Mouse (Mus musculus) liver, embryonic 14.5 days (tissue): ENCODE results near the gene Ccdc71. TPM values are rescaled to one million over a fixed set of nuclear protein-coding genes. Genes with fewer than 3 reads are reported as not detected.

ENCODE experiments used
- ATAC-seq: fragments of 200-750 bp; cut with Nextera tagmentation; 2 replicates; pipeline ENCODE4 v1.8.0; 2017; ENCODE audit warnings: moderate number of reproducible peaks, mild to moderate bottlenecking, moderate library complexity; ENCODE audit not compliant: insufficient read depth
- DNase-seq, 3 experiments: peaks; one replicate each; pipeline ENCODE4 v3.0.0-alpha.2; 2012 to 2013; ENCODE audit warnings: low read depth in 3 of 3, low spot score in 3 of 3
- H3K27ac ChIP-seq: fragments of 300-500 bp; sonication (generic); 2 replicates; pipeline ENCODE4 v1.5.1; 2014; ENCODE audit warnings: moderate library complexity, mild to moderate bottlenecking, control low read depth, inconsistent platforms
- H3K27me3 ChIP-seq: fragments of 300-500 bp; sonication (generic); 2 replicates; pipeline ENCODE4 v1.6.1; 2014; ENCODE audit warnings: mild to moderate bottlenecking, low read length, moderate library complexity; ENCODE audit not compliant: control insufficient read depth, insufficient read depth
- H3K36me3 ChIP-seq: fragments of 300-500 bp; sonication (generic); replicated peaks from 2 replicates; pipeline ENCODE4 v1.6.1; 2014; ENCODE audit warnings: low read depth; ENCODE audit not compliant: control insufficient read depth, insufficient read depth
- H3K4me1 ChIP-seq, 2 experiments: fragments of 200-500 bp in 1 of 2; fragments of 300-500 bp in 1 of 2; sonication (generic) in 1 of 2; replicated peaks; 2 replicates each; pipeline ENCODE4 v1.6.1; 2012 to 2014; ENCODE audit warnings: antibody characterized with exemption in 1 of 2, inconsistent platforms in 1 of 2, low read length in 1 of 2; ENCODE audit not compliant: control insufficient read depth in 2 of 2, insufficient read depth in 2 of 2
- H3K4me2 ChIP-seq: fragments of 300-500 bp; sonication (generic); 2 replicates; pipeline ENCODE4 v1.6.1; 2014; ENCODE audit warnings: low read depth, mild to moderate bottlenecking, control low read depth, moderate library complexity
- H3K4me3 ChIP-seq, 2 experiments: fragments of 200-500 bp in 1 of 2; fragments of 300-500 bp in 1 of 2; sonication (generic) in 1 of 2; 2 replicates each; pipeline ENCODE4 v1.5.1; 2012 to 2014; ENCODE audit warnings: low read depth in 2 of 2, low read length in 2 of 2, mild to moderate bottlenecking in 2 of 2, control low read depth in 1 of 2, inconsistent platforms in 1 of 2, moderate library complexity in 1 of 2; ENCODE audit not compliant: insufficient read depth in 1 of 2
- H3K9ac ChIP-seq: fragments of 300-500 bp; sonication (generic); replicated peaks from 2 replicates; pipeline ENCODE4 v1.6.1; 2014; ENCODE audit warnings: mild to moderate bottlenecking, control low read depth, moderate library complexity
- H3K9me3 ChIP-seq: fragments of 300-500 bp; sonication (generic); 2 replicates; pipeline ENCODE4 v1.6.1; 2016; ENCODE audit warnings: low read length, mixed read lengths; ENCODE audit not compliant: control insufficient read depth
- CTCF ChIP-seq: IDR thresholded peaks from 2 replicates; pipeline ENCODE4 v1.5.1; 2016; ENCODE audit warnings: antibody characterized with exemption, low read depth, control low read depth
- EP300 ChIP-seq: IDR thresholded peaks from 2 replicates; pipeline ENCODE4 v1.6.1; 2016; ENCODE audit warnings: antibody characterized with exemption, low read depth
- WGBS: fragments of 180-500 bp; shearing (Covaris S2); extraction: QIAGEN DNeasy Blood & Tissue Kit; methylation state at CpG from one replicate; pipeline ENCODE4 v1.1.7; 2014; ENCODE audit not compliant: insufficient replicate concordance; 5-methylcytosine and 5-hydroxymethylcytosine counted together
- polyA plus RNA-seq, 2 experiments: library from polyadenylated mRNA; depleted of rRNA in 1 of 2; stranded (reverse) in 1 of 2; unstranded in 1 of 2; fragments of >200 nt; fragmentation: Nextera tagmentation in 1 of 2; extraction: Ambion mirVana in 1 of 2; gene quantifications; 2 replicates each; pipeline versions ENCODE4 v1.2.1 to v1.2.3; 2012 to 2014

Gene Ccdc71
- polyA plus RNA-seq, 2 experiments = 9.7 to 14.5 TPM

GRCm38 (mm10) chr9:108449860-108450259 is 10.5 kb upstream of the Ccdc71 start:
- no peak overlapping the region for H3K9ac ChIP-seq
- peak overlapping the region; percentile 98 for H3K4me2 ChIP-seq
- H3K36me3 ChIP-seq = no peaks in the 10 kb centered on the region
- H3K27me3 ChIP-seq = no peaks in the 10 kb centered on the region
- H3K4me3 ChIP-seq = no peak overlapping the region
- peaks cover 27 to 30% of the 10 kb centered on the region in 2 experiments for H3K4me1 ChIP-seq
- H3K9me3 ChIP-seq = no peaks in the 10 kb centered on the region
- DNase-seq (no peak), ATAC-seq (no peak)
- 83% methylated on average over 4 of the region's 4 CpGs for WGBS
- TF ChIP-seq CTCF (no peak), EP300 (no peak)
- H3K27ac ChIP-seq = no peak overlapping the region

- 0 out of 2 replicates have a peak, but pooled peaks have one; percentile 1 for ATAC-seq
Observed at GRCm38 (mm10) chr9:108450292-108451169, 9.8 kb upstream of the Ccdc71 start.

GRCm38 (mm10) chr9:108451170-108451493 is 9.2 kb upstream of the Ccdc71 start:
- peak overlapping the region; percentile 21; the same call in 1 of the 2 replicates for H3K9ac ChIP-seq
- peak in 2 of 3 experiments; percentile 35 to 47 for DNase-seq
- peak overlapping the region; percentile 98 for H3K4me2 ChIP-seq
- H3K9me3 ChIP-seq = no peaks in the 10 kb centered on the region
- H3K36me3 ChIP-seq = no peaks in the 10 kb centered on the region
- peak; percentile 35; the same call in 1 of the 2 replicates for TF ChIP-seq EP300
- TF ChIP-seq CTCF = 0 out of 2 replicates have a peak, but pooled peaks have one; percentile 7
- H3K4me3 ChIP-seq = peak overlapping the region; percentile 36 to 71
- H3K27me3 ChIP-seq = no peaks in the 10 kb centered on the region
- peaks cover 27 to 35% of the 10 kb centered on the region in 2 experiments for H3K4me1 ChIP-seq
- WGBS = 17% methylated on average over 6 of the region's 6 CpGs
- peak; percentile 71 for ATAC-seq
- H3K27ac ChIP-seq = peak overlapping the region; percentile 12

More at GRCm38 (mm10) chr9:108450292-108451169, 9.8 kb upstream of the Ccdc71 start:
- TF ChIP-seq CTCF (no peak), EP300 (no peak)
- DNase-seq = no peak
- peak overlapping the region; percentile 36 to 71 for H3K4me3 ChIP-seq
- H3K27me3 ChIP-seq = no peaks in the 10 kb centered on the region
- no peaks in the 10 kb centered on the region for H3K36me3 ChIP-seq
- H3K4me1 ChIP-seq = peaks cover 27 to 30% of the 10 kb centered on the region in 2 experiments
- 54% methylated on average over 21 of the region's 21 CpGs for WGBS
- H3K9me3 ChIP-seq = no peaks in the 10 kb centered on the region
- peak overlapping the region; percentile 8; the same call in 1 of the 2 replicates for H3K27ac ChIP-seq
- H3K9ac ChIP-seq = peak overlapping the region; percentile 21; the same call in 1 of the 2 replicates
- H3K4me2 ChIP-seq = peak overlapping the region; percentile 98

- Histone ChIP-seq H3K9me3 (no peaks in the 10 kb centered on the region), H3K4me3 (peak overlapping the region; percentile 66 to 71), H3K9ac (peak overlapping the region; percentile 69), H3K4me1 (peaks cover 27 to 39% of the 10 kb centered on the region in 2 experiments), H3K36me3 (no peaks in the 10 kb centered on the region), H3K27ac (peak overlapping the region; percentile 12), H3K27me3 (no peaks in the 10 kb centered on the region), H3K4me2 (peak overlapping the region; percentile 98)
- no peak for TF ChIP-seq EP300
- TF ChIP-seq CTCF = no peak
- 46% methylated on average over 6 of the region's 6 CpGs for WGBS
- ATAC-seq (0 out of 2 replicates have a peak, but pooled peaks have one; percentile 21), DNase-seq (no peak)
Observed at GRCm38 (mm10) chr9:108451519-108452160, 8.7 kb upstream of the Ccdc71 start.
